Mouse (Mus musculus): Measurements from ENCODE around the gene Napepld. TPM values are rescaled to one million over a fixed set of nuclear protein-coding genes. Genes with fewer than 3 reads are reported as not detected.

Gene Napepld
- total and polyA plus RNA-seq, 3 experiments = 1.6 to 1.8 (median 1.7) TPM

DNA sequence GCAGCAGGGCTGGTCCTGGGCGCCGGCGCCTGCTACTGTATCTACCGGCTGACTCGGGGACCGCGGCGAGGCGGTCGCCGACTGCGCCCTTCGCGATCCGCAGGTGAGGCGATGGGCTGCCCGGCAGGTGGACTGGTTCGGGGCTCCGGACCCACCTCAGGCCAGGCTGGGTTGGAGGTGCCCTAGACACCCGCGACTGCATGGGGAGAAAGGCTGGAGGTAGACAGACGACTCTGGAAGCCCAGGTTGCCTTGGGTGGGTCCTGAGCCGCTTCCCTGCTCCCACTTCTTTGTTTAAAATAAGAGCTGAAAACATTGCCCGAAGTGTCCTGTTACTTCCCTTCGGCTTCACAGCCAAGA, 55.1 kb downstream of the Napepld start:
- Histone ChIP-seq H3K4me3 (replicated peaks in 1 of 3; ENCODE audit: low read depth in 2 of 3, low read length in 2 of 3, poor library complexity in 1 of 3) (peak overlapping the region; percentile 73 to 92 (median 84)), H3K27ac (ENCODE audit: insufficient read depth, low read depth) (peak overlapping the region; percentile 58), H3K4me2 (ENCODE audit: insufficient read depth, low read depth, poor library complexity, severe bottlenecking) (peak overlapping the region; percentile 74), H3K79me2 (replicated peaks; ENCODE audit: control insufficient read depth, extremely low read depth, insufficient read depth, poor library complexity, severe bottlenecking) (no peaks in the 10 kb centered on the region; the same call in 1 of the 2 replicates), H3K36me3 (replicated peaks in 1 of 2; ENCODE audit: control insufficient read depth in 1 of 2, insufficient read depth in 1 of 2, low read length in 1 of 2) (peaks cover 23 to 28% of the 10 kb centered on the region in 2 experiments), H3K9ac (ENCODE audit: insufficient read depth, low read depth) (peak overlapping the region; percentile 74), H3K9me3 (replicated peaks; ENCODE audit: low read length) (no peaks in the 10 kb centered on the region), H3K4me1 (ENCODE audit: control insufficient read depth in 1 of 2, insufficient read depth in 2 of 2) (peaks cover 4 to 36% of the 10 kb centered on the region in 2 experiments), H3K27me3 (replicated peaks) (peaks cover 18% of the 10 kb centered on the region)
- DNase-seq (ENCODE audit: extremely low read depth) = peak; percentile 6
- dilution Hi-C loops (cut with MboI; ENCODE audit: extremely low pct_ligation_motif_present, extremely low pct_unique_long_range_greater_than_20kb, low sequenced_read_pairs) (no loop called here), in situ Hi-C loops (cut with MboI; ENCODE audit: low pct_ligation_motif_present, low pct_unique_long_range_greater_than_20kb, low sequenced_read_pairs) (loop anchor here (10.0 kb wide), 1 partner anchor 361 kb away; no protein-coding TSS in a partner anchor)
- TF ChIP-seq CTCF (conservative IDR thresholded peaks at IDR 0.05 in 1 of 2, IDR thresholded peaks at IDR 0.05 in 1 of 2; ENCODE audit: low read depth in 2 of 2, low read length in 2 of 2) = no peak
- 0 out of 2 replicates have a peak, but pooled peaks have one; percentile 0 for TF ChIP-seq MEF2A (IDR thresholded peaks at IDR 0.05; ENCODE audit: borderline replicate concordance, low read depth, low read length)
- no peak for TF ChIP-seq UBTF (IDR thresholded peaks at IDR 0.05; ENCODE audit: low read depth, low read length)
- TF ChIP-seq TBP (conservative IDR thresholded peaks at IDR 0.05; ENCODE audit: low read depth, low read length) = no peak
- 0 out of 2 replicates have a peak, but pooled peaks have one; percentile 2 for TF ChIP-seq IRF4 (IDR thresholded peaks at IDR 0.05; ENCODE audit: low read depth, low read length)

DNA sequence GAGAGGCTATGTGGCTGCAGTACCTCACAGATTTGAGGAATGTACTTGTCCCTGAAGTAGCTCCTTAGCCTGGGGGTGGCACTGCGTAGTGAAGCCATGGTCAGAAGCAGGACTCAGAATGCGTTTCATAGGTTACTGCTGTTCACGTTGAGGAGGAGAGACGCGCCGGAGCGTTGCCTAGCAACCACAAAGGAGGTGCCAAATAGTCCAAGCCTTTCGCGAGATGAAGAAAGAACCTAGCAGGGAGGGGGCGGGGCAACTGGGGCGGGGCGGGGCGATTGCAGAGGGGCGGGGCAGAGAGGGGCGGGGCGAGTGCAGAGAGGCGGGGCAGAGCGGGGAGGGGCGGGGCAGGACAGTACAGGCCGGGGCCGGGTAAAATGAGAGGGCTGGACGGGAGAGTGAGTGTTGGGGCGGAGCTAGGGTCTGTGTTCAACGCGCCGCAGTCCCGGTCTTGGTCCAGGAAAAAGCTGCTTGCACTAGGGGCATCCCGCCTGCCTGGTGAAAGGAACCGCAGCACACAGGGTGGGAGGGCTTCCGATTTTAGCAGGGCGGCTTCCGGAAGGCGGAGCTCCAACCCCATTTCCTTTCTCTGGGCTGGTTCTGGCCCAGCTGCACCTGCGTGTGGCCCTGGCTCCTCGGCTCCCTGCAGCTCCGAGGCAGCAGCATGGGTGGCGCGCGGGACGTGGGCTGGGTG, 55.6 kb downstream of the Napepld start, which contains the start of the genes Fbxl13 and Armc10:
Gene Fbxl13, minus strand, starts transcription at position 196 of the 694 bp plus-strand sequence.
Gene Armc10, plus strand, starts transcription at position 375 of the 694 bp plus-strand sequence.
- H3K79me2 ChIP-seq (replicated peaks; ENCODE audit: control insufficient read depth, extremely low read depth, insufficient read depth, poor library complexity, severe bottlenecking) = no peaks in the 10 kb centered on the region; the same call in 1 of the 2 replicates
- H3K9me3 ChIP-seq (replicated peaks; ENCODE audit: low read length) = no peaks in the 10 kb centered on the region
- peaks cover 4 to 36% of the 10 kb centered on the region in 2 experiments for H3K4me1 ChIP-seq (ENCODE audit: control insufficient read depth in 1 of 2, insufficient read depth in 2 of 2)
- H3K4me2 ChIP-seq (ENCODE audit: insufficient read depth, low read depth, poor library complexity, severe bottlenecking) = peak within 1 kb of the TSS; percentile 74
- in situ Hi-C loops (cut with MboI; ENCODE audit: low pct_ligation_motif_present, low pct_unique_long_range_greater_than_20kb, low sequenced_read_pairs) (loop anchor here (10.0 kb wide), 1 partner anchor 361 kb away; no protein-coding TSS in a partner anchor), dilution Hi-C loops (cut with MboI; ENCODE audit: extremely low pct_ligation_motif_present, extremely low pct_unique_long_range_greater_than_20kb, low sequenced_read_pairs) (no loop called here)
- peaks cover 21 to 23% of the 10 kb centered on the region in 2 experiments for H3K36me3 ChIP-seq (replicated peaks in 1 of 2; ENCODE audit: control insufficient read depth in 1 of 2, insufficient read depth in 1 of 2, low read length in 1 of 2)
- peaks cover 18% of the 10 kb centered on the region for H3K27me3 ChIP-seq (replicated peaks)
- H3K4me3 ChIP-seq (replicated peaks in 1 of 3; ENCODE audit: low read depth in 2 of 3, low read length in 2 of 3, poor library complexity in 1 of 3) = peak within 1 kb of the TSS; percentile 73 to 92 (median 84)
- H3K9ac ChIP-seq (ENCODE audit: insufficient read depth, low read depth) = peak within 1 kb of the TSS; percentile 74
- H3K27ac ChIP-seq (ENCODE audit: insufficient read depth, low read depth) = peak within 1 kb of the TSS; percentile 58
- DNase-seq (ENCODE audit: extremely low read depth) = peak; percentile 91
- peak; percentile 91 for TF ChIP-seq MXI1 (IDR thresholded peaks at IDR 0.05; ENCODE audit: low read depth, low read length)
- 0 out of 2 replicates have a peak, but pooled peaks have one; percentile 46 for TF ChIP-seq MEF2A (IDR thresholded peaks at IDR 0.05; ENCODE audit: borderline replicate concordance, low read depth, low read length)
- peak; percentile 57 for TF ChIP-seq NRF1 (IDR thresholded peaks at IDR 0.05; ENCODE audit: low read depth, low read length)
- no peak for TF ChIP-seq CHD1 (IDR thresholded peaks at IDR 0.05; ENCODE audit: low read depth, low read length)
- no peak for TF ChIP-seq RAD21 (IDR thresholded peaks at IDR 0.05; ENCODE audit: low read depth, low read length)
- no peak for TF ChIP-seq RCOR1 (conservative IDR thresholded peaks at IDR 0.05; ENCODE audit: low read depth, low read length)
- TF ChIP-seq MAX (IDR thresholded peaks at IDR 0.05; ENCODE audit: low read length) = no peak; the same call in 1 of the 2 replicates
- TF ChIP-seq MAFK (IDR thresholded peaks at IDR 0.05; ENCODE audit: insufficient replicate concordance, low read length) = no peak
- no peak for TF ChIP-seq JUN (IDR thresholded peaks at IDR 0.05; ENCODE audit: insufficient read depth, low read depth, low read length)
- no peak for TF ChIP-seq JUND (conservative IDR thresholded peaks at IDR 0.05; ENCODE audit: low read depth, low read length)
- no peak for TF ChIP-seq UBTF (IDR thresholded peaks at IDR 0.05; ENCODE audit: low read depth, low read length)
- TF ChIP-seq ZC3H11A (IDR thresholded peaks at IDR 0.05; ENCODE audit: low read depth, low read length) = no peak
- peak; percentile 90 for TF ChIP-seq NELFE (IDR thresholded peaks at IDR 0.05; ENCODE audit: low read depth, low read length)
- TF ChIP-seq CTCF (conservative IDR thresholded peaks at IDR 0.05 in 1 of 2, IDR thresholded peaks at IDR 0.05 in 1 of 2; ENCODE audit: low read depth in 2 of 2, low read length in 2 of 2) = no peak
- TF ChIP-seq E2F4 (IDR thresholded peaks at IDR 0.05; ENCODE audit: insufficient replicate concordance, low read depth, low read length) = no peak
- no peak for TF ChIP-seq EP300 (IDR thresholded peaks at IDR 0.05; ENCODE audit: low read length)
- no peak for TF ChIP-seq USF2 (conservative IDR thresholded peaks at IDR 0.05; ENCODE audit: low read depth, low read length)
- TF ChIP-seq MYC (IDR thresholded peaks at IDR 0.05; ENCODE audit: low read depth, low read length) = no peak
- TF ChIP-seq ETS1 (conservative IDR thresholded peaks at IDR 0.05; ENCODE audit: low read depth, low read length) = peak; percentile 28; the same call in 1 of the 2 replicates
- TF ChIP-seq TBP (conservative IDR thresholded peaks at IDR 0.05; ENCODE audit: low read depth, low read length) = no peak
- TF ChIP-seq TCF12 (IDR thresholded peaks at IDR 0.05; ENCODE audit: low read depth, low read length) = peak; percentile 79
- no peak for TF ChIP-seq BHLHE40 (IDR thresholded peaks at IDR 0.05; ENCODE audit: low read depth, low read length)
- peak; percentile 82 for TF ChIP-seq POLR2A (IDR thresholded peaks at IDR 0.05; ENCODE audit: low read depth, low read length)
- TF ChIP-seq USF1 (IDR thresholded peaks at IDR 0.05; ENCODE audit: low read depth, low read length) = no peak
- TF ChIP-seq PAX5 (IDR thresholded peaks at IDR 0.05; ENCODE audit: low read length) = no peak
- peak; percentile 84 for TF ChIP-seq ELF1 (IDR thresholded peaks at IDR 0.05; ENCODE audit: low read depth, low read length)
- no peak for TF ChIP-seq KAT2A (IDR thresholded peaks at IDR 0.05; ENCODE audit: insufficient replicate concordance, low read length)
- TF ChIP-seq ZMIZ1 (IDR thresholded peaks at IDR 0.05; ENCODE audit: low read depth, low read length) = peak; percentile 77
- no peak for TF ChIP-seq MAZ (IDR thresholded peaks at IDR 0.05; ENCODE audit: low read depth, low read length)
